Mouse (Mus musculus): ENCODE measurements around the gene Trim8. TPM values are rescaled to one million over a fixed set of nuclear protein-coding genes. Genes with fewer than 3 reads are reported as not detected.

Trim8 gene
- total and polyA plus RNA-seq, 3 experiments: 4.4 to 24.9 (median 12.0) TPM

DNA sequence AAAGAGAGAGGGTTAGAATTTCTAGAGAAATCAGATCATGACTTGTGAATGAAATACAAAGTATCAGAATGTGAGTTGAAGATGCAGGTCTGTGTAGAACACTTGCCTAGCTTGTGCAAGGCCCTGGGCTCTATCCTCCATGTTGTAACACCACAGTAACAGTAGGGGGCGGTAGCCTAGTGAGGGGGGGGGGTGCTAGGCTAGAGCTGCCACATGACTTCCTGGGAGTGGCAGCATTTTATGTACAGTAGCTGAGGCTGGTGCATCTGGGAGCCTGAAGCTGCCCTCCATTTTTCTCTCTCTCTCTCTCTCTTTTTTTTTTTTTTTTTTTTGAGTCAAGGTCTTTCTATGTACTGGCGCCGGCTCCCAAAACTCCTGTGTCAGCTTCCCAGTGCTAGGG lies 9.3 kb downstream of the Trim8 start:
- dilution Hi-C loops (cut with MboI; ENCODE audit: extremely low pct_ligation_motif_present, extremely low pct_unique_long_range_greater_than_20kb, low sequenced_read_pairs): no loop called here
- peak; percentile 79 for DNase-seq (ENCODE audit: extremely low read depth)

DNA sequence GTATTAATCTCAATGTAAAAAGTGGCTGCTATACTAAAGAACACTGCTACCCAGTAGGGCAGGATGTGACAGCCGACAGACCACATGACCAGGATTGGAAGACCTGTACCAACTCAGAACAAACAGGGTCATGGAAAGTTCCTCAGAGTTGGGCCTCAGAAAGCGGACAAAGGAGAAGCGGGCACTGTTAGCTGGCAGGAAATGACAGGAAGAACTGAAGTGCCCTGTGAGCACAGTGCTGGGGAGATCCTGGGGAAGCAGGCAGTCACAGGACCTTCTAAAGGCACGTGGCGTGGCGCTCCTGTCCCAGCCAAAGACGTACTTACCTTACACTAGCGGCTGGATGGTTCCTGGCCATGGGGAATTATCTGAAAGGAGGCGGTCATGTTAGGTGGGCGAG lies 9.8 kb downstream of the Trim8 start:
- peaks cover 52 to 91% of the 10 kb centered on the region in 2 experiments for H3K36me3 ChIP-seq (replicated peaks in 1 of 2; ENCODE audit: control insufficient read depth in 1 of 2, insufficient read depth in 1 of 2, low read length in 1 of 2)
- peak; percentile 81 for TF ChIP-seq SIN3A (IDR thresholded peaks at IDR 0.05; ENCODE audit: low read length)
- peak; percentile 55; the same call in 1 of the 2 replicates for TF ChIP-seq MYC (IDR thresholded peaks at IDR 0.05; ENCODE audit: low read depth, low read length)
- no peak for TF ChIP-seq JUND (conservative IDR thresholded peaks at IDR 0.05; ENCODE audit: low read depth, low read length)
- peak; percentile 23; the same call in 1 of the 2 replicates for TF ChIP-seq ZNF384 (IDR thresholded peaks at IDR 0.05; ENCODE audit: low read depth, low read length)
- peak; percentile 68 for TF ChIP-seq BHLHE40 (IDR thresholded peaks at IDR 0.05; ENCODE audit: low read depth, low read length)
- TF ChIP-seq ETS1 (conservative IDR thresholded peaks at IDR 0.05; ENCODE audit: low read depth, low read length): peak; percentile 16; the same call in 1 of the 2 replicates
- no peak for TF ChIP-seq RAD21 (IDR thresholded peaks at IDR 0.05; ENCODE audit: low read depth, low read length)
- peaks cover 52% of the 10 kb centered on the region for H3K79me2 ChIP-seq (replicated peaks; ENCODE audit: control insufficient read depth, extremely low read depth, insufficient read depth, poor library complexity, severe bottlenecking)
- no peaks in the 10 kb centered on the region for H3K27me3 ChIP-seq (replicated peaks)
- no peaks in the 10 kb centered on the region for H3K9me3 ChIP-seq (replicated peaks; ENCODE audit: low read length)
- H3K4me2 ChIP-seq (ENCODE audit: insufficient read depth, low read depth, poor library complexity, severe bottlenecking): peak overlapping the region; percentile 32
- in situ Hi-C loops (cut with MboI; ENCODE audit: low pct_ligation_motif_present, low pct_unique_long_range_greater_than_20kb, low sequenced_read_pairs): no loop called here
- DNase-seq (ENCODE audit: extremely low read depth): peak; percentile 73
- dilution Hi-C loops (cut with MboI; ENCODE audit: extremely low pct_ligation_motif_present, extremely low pct_unique_long_range_greater_than_20kb, low sequenced_read_pairs): no loop called here
- peak overlapping the region; percentile 81 for H3K27ac ChIP-seq (ENCODE audit: insufficient read depth, low read depth)
- H3K4me1 ChIP-seq (ENCODE audit: control insufficient read depth in 1 of 2, insufficient read depth in 2 of 2): peaks cover 24 to 62% of the 10 kb centered on the region in 2 experiments
- H3K4me3 ChIP-seq (replicated peaks in 1 of 3; ENCODE audit: low read depth in 2 of 3, low read length in 2 of 3, poor library complexity in 1 of 3): peak overlapping the region in 2 of 3 experiments; percentile 2 to 30
- H3K9ac ChIP-seq (ENCODE audit: insufficient read depth, low read depth): peak overlapping the region; percentile 35

More for the DNA sequence above, 9.3 kb downstream of the Trim8 start:
- TF ChIP-seq ZMIZ1 (IDR thresholded peaks at IDR 0.05; ENCODE audit: low read depth, low read length): no peak
- peak; percentile 65 to 78 for TF ChIP-seq CTCF (conservative IDR thresholded peaks at IDR 0.05 in 1 of 2, IDR thresholded peaks at IDR 0.05 in 1 of 2; ENCODE audit: low read depth in 2 of 2, low read length in 2 of 2)
- TF ChIP-seq ELF1 (IDR thresholded peaks at IDR 0.05; ENCODE audit: low read depth, low read length): 0 out of 2 replicates have a peak, but pooled peaks have one; percentile 48
- TF ChIP-seq IRF4 (IDR thresholded peaks at IDR 0.05; ENCODE audit: low read depth, low read length): peak; percentile 52; the same call in 1 of the 2 replicates
- TF ChIP-seq GABPA (IDR thresholded peaks at IDR 0.05; ENCODE audit: insufficient replicate concordance, low read depth, low read length): no peak
- peak; percentile 32; the same call in 1 of the 2 replicates for TF ChIP-seq BHLHE40 (IDR thresholded peaks at IDR 0.05; ENCODE audit: low read depth, low read length)
- no peak for TF ChIP-seq MYC (IDR thresholded peaks at IDR 0.05; ENCODE audit: low read depth, low read length)
- no peak for TF ChIP-seq MAFK (IDR thresholded peaks at IDR 0.05; ENCODE audit: insufficient replicate concordance, low read length)
- TF ChIP-seq TBP (conservative IDR thresholded peaks at IDR 0.05; ENCODE audit: low read depth, low read length): no peak
- no peak for TF ChIP-seq JUN (IDR thresholded peaks at IDR 0.05; ENCODE audit: insufficient read depth, low read depth, low read length)
- TF ChIP-seq CHD1 (IDR thresholded peaks at IDR 0.05; ENCODE audit: low read depth, low read length): no peak
- TF ChIP-seq CHD2 (IDR thresholded peaks at IDR 0.05; ENCODE audit: low read length): no peak
- TF ChIP-seq NELFE (IDR thresholded peaks at IDR 0.05; ENCODE audit: low read depth, low read length): 0 out of 2 replicates have a peak, but pooled peaks have one; percentile 7
- TF ChIP-seq MAX (IDR thresholded peaks at IDR 0.05; ENCODE audit: low read length): no peak; the same call in 1 of the 2 replicates
- TF ChIP-seq SIN3A (IDR thresholded peaks at IDR 0.05; ENCODE audit: low read length): no peak; the same call in 1 of the 2 replicates
- TF ChIP-seq ETS1 (conservative IDR thresholded peaks at IDR 0.05; ENCODE audit: low read depth, low read length): no peak; the same call in 1 of the 2 replicates
- TF ChIP-seq KAT2A (IDR thresholded peaks at IDR 0.05; ENCODE audit: insufficient replicate concordance, low read length): no peak
- TF ChIP-seq USF1 (IDR thresholded peaks at IDR 0.05; ENCODE audit: low read depth, low read length): peak; percentile 61
- peak; percentile 34 for TF ChIP-seq RAD21 (IDR thresholded peaks at IDR 0.05; ENCODE audit: low read depth, low read length)
- peak; percentile 49 for TF ChIP-seq SMC3 (IDR thresholded peaks at IDR 0.05; ENCODE audit: low read depth, low read length)
- TF ChIP-seq POLR2A (IDR thresholded peaks at IDR 0.05; ENCODE audit: low read depth, low read length): peak; percentile 39; the same call in 1 of the 2 replicates
- TF ChIP-seq ZKSCAN1 (IDR thresholded peaks at IDR 0.05; ENCODE audit: borderline replicate concordance, low read depth, low read length): no peak
- TF ChIP-seq MXI1 (IDR thresholded peaks at IDR 0.05; ENCODE audit: low read depth, low read length): peak; percentile 64; the same call in 1 of the 2 replicates
- no peak for TF ChIP-seq PAX5 (IDR thresholded peaks at IDR 0.05; ENCODE audit: low read length)
- no peak for TF ChIP-seq JUND (conservative IDR thresholded peaks at IDR 0.05; ENCODE audit: low read depth, low read length)
- TF ChIP-seq USF2 (conservative IDR thresholded peaks at IDR 0.05; ENCODE audit: low read depth, low read length): no peak; the same call in 1 of the 2 replicates
- no peak for TF ChIP-seq UBTF (IDR thresholded peaks at IDR 0.05; ENCODE audit: low read depth, low read length)
- TF ChIP-seq HCFC1 (IDR thresholded peaks at IDR 0.05; ENCODE audit: low read depth, low read length): peak; percentile 50
- TF ChIP-seq RCOR1 (conservative IDR thresholded peaks at IDR 0.05; ENCODE audit: low read depth, low read length): no peak
- no peak for TF ChIP-seq POLR2AphosphoS2 (IDR thresholded peaks at IDR 0.05; ENCODE audit: low read depth, low read length)
- peak; percentile 99 for TF ChIP-seq MAZ (IDR thresholded peaks at IDR 0.05; ENCODE audit: low read depth, low read length)
- peak; percentile 83 for TF ChIP-seq ZNF384 (IDR thresholded peaks at IDR 0.05; ENCODE audit: low read depth, low read length)
- TF ChIP-seq TCF12 (IDR thresholded peaks at IDR 0.05; ENCODE audit: low read depth, low read length): peak; percentile 46; the same call in 1 of the 2 replicates
- peak overlapping the region; percentile 35 for H3K9ac ChIP-seq (ENCODE audit: insufficient read depth, low read depth)
- no peak overlapping the region for H3K4me2 ChIP-seq (ENCODE audit: insufficient read depth, low read depth, poor library complexity, severe bottlenecking)
- peaks cover 56% of the 10 kb centered on the region for H3K79me2 ChIP-seq (replicated peaks; ENCODE audit: control insufficient read depth, extremely low read depth, insufficient read depth, poor library complexity, severe bottlenecking)
- 0 out of 2 replicates have a peak overlapping the region, but pooled peaks have one; percentile 81 for H3K27ac ChIP-seq (ENCODE audit: insufficient read depth, low read depth)
- no peaks in the 10 kb centered on the region for H3K27me3 ChIP-seq (replicated peaks)
- H3K9me3 ChIP-seq (replicated peaks; ENCODE audit: low read length): no peaks in the 10 kb centered on the region
- H3K4me1 ChIP-seq (ENCODE audit: control insufficient read depth in 1 of 2, insufficient read depth in 2 of 2): peaks cover 24 to 64% of the 10 kb centered on the region in 2 experiments
- peaks cover 52 to 93% of the 10 kb centered on the region in 2 experiments for H3K36me3 ChIP-seq (replicated peaks in 1 of 2; ENCODE audit: control insufficient read depth in 1 of 2, insufficient read depth in 1 of 2, low read length in 1 of 2)
- in situ Hi-C loops (cut with MboI; ENCODE audit: low pct_ligation_motif_present, low pct_unique_long_range_greater_than_20kb, low sequenced_read_pairs): no loop called here
- H3K4me3 ChIP-seq (replicated peaks in 1 of 3; ENCODE audit: low read depth in 2 of 3, low read length in 2 of 3, poor library complexity in 1 of 3): peak overlapping the region in 1 of 3 experiments; percentile 2
